Mouse (Mus musculus) limb, embryonic 12.5 days (tissue): ENCODE results near the gene Stard7. TPM values are rescaled to one million over a fixed set of nuclear protein-coding genes. Genes with fewer than 3 reads are reported as not detected.

Experiments
- ATAC-seq: fragments of 200-750 bp; cut with Nextera tagmentation; 2 replicates; pipeline ENCODE4 v1.8.0; 2017; ENCODE audit warnings: low read depth, moderate TSS enrichment; ENCODE audit not compliant: insufficient number of reproducible peaks, insufficient read depth, low FRiP score, low TSS enrichment
- H3K27ac ChIP-seq: fragments of 300-500 bp; sonication (generic); 2 replicates; pipeline ENCODE4 v1.5.1; 2016; ENCODE audit warnings: mild to moderate bottlenecking, moderate library complexity
- H3K27me3 ChIP-seq: fragments of 300-500 bp; sonication (generic); 2 replicates; pipeline ENCODE4 v1.6.1; 2016; ENCODE audit warnings: mild to moderate bottlenecking, moderate library complexity
- H3K36me3 ChIP-seq: fragments of 300-500 bp; sonication (generic); 2 replicates; pipeline ENCODE4 v1.6.1; 2016; ENCODE audit warnings: mild to moderate bottlenecking, moderate library complexity
- H3K4me1 ChIP-seq: fragments of 300-500 bp; sonication (generic); replicated peaks from 2 replicates; pipeline ENCODE4 v1.6.1; 2016
- H3K4me2 ChIP-seq: fragments of 300-500 bp; sonication (generic); 2 replicates; pipeline ENCODE4 v1.6.1; 2016; ENCODE audit warnings: mild to moderate bottlenecking, moderate library complexity
- H3K4me3 ChIP-seq: fragments of 300-500 bp; sonication (generic); replicated peaks from 2 replicates; pipeline ENCODE4 v1.5.1; 2016; ENCODE audit warnings: mild to moderate bottlenecking
- H3K9ac ChIP-seq: fragments of 300-500 bp; sonication (generic); replicated peaks from 2 replicates; pipeline ENCODE4 v1.6.1; 2016; ENCODE audit warnings: mild to moderate bottlenecking, moderate library complexity
- H3K9me3 ChIP-seq: fragments of 300-500 bp; sonication (generic); 2 replicates; pipeline ENCODE4 v1.6.1; 2016; ENCODE audit warnings: mild to moderate bottlenecking, moderate library complexity
- WGBS: fragments of 180-500 bp; shearing (Covaris S2); methylation state at CpG from one replicate; pipeline ENCODE4 v1.1.7; 2016; 5-methylcytosine and 5-hydroxymethylcytosine counted together
- polyA plus RNA-seq: library from polyadenylated mRNA; unstranded; fragments of >200 nt; fragmentation: Nextera tagmentation; extraction: Ambion mirVana; gene quantifications from 2 replicates; pipeline ENCODE4 v1.2.1, GENCODE M21; 2016

Gene Stard7
- polyA plus RNA-seq: 86.5 and 89.6 TPM in 2 replicates

DNA sequence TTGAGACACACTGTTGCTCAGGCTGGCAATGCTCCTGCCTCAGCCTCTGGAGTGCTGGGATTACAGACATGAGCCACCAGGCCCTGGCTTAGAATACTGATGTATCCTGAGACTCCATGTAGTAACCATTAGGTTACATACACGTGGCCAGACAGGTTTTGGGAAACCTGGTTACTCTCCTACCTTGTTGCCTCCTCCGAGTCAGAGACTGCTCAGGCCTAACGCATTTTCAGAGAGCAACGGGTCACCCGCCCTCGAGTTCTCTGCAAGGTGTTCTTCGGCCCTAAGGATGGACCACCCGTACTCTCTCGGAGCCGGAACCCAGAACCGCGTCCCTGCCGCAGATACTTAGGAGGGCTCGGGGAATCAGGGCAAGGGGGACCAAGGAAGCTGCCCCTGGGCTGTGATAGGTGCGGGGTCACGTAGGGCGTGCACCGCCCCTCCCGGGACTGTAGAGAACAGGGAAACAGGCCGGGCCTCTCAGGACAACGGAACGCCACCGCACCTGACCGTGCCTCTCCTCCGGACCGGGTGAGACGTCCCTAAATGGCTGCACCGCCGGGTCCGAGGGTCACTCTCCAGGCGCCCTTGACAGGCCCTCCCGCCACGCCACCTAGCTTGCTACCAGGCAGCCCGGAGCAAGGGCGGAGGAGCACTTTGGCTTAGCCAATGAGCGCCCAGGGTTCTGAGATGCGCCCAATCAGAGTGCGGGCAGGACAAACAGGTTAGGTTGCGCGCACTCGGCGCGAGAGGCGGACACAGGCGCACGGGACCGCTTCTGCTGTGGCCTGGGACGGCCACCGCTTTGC is at the start of gene Stard7:
Stard7 (plus strand) TSS at position 728 of the 809 bp plus-strand sequence.
- Histone ChIP-seq H3K27ac (peak within 1 kb of the TSS; percentile 95), H3K27me3 (no peaks in the 10 kb centered on the region), H3K4me2 (peak within 1 kb of the TSS; percentile 82), H3K9me3 (no peaks in the 10 kb centered on the region), H3K36me3 (peaks cover 6% of the 10 kb centered on the region; the same call in 1 of the 2 replicates), H3K4me3 (peak within 1 kb of the TSS; percentile 97), H3K9ac (peak within 1 kb of the TSS; percentile 93), H3K4me1 (peaks cover 7% of the 10 kb centered on the region)
- peak; percentile 98 for ATAC-seq
- WGBS: under 1% methylated on average over 49 of the region's 49 CpGs

DNA sequence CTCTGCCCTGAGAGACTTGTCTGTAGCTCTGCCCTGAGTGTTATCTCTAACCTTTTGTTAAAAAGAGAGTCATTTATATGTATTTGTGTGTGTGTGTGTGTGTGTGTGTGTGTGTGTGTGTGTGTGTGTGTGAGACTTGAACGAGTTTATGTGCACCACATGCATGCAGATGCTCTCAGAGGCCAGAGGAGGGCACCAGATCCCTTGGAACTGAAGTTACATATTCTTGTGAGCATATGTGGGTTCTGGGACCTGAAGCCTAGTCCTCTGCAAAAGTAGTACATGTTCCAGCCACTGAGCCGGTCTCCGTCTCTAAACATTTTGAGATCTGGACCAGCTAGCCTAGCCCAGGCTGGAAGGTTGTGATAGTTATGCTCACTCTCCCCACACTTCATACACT is 44.8 kb upstream of the Stard7 start:
- Histone ChIP-seq H3K9me3 (no peaks in the 10 kb centered on the region), H3K36me3 (peaks cover 97% of the 10 kb centered on the region), H3K9ac (no peak overlapping the region), H3K4me2 (no peak overlapping the region), H3K4me1 (no peaks in the 10 kb centered on the region), H3K27me3 (no peaks in the 10 kb centered on the region), H3K4me3 (no peak overlapping the region), H3K27ac (no peak overlapping the region)
- 100% methylated on average over 3 of the region's 3 CpGs for WGBS
- ATAC-seq: no peak

DNA sequence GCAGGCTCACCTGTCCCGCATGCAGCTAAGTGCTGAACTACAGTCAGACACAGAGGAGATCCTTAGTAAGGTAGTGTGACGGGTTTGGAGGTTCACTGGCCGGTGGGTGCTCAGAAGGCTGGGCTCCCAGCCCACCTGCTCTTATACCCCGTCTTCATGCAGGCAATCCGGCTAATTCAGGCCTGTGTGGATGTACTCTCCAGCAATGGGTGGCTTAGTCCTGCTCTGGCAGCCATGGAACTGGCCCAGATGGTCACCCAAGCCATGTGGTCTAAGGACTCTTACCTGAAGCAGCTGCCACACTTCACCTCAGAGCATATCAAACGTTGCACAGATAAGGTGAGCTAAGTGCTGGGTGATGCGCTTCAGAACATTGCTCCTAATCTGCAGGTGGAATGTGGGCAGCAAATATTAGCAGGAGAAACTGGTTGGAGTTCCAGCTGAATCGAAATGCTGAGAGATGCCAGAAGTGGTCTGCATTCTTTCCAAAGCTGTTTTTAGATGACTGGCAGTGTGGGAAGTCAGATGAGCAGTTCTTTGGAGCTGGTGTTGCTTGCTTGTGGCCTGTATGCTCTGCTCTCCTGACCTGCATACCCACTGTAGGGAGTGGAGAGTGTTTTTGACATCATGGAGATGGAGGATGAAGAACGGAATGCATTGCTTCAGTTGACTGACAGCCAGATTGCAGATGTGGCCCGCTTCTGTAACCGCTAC is 32.0 kb upstream of the Stard7 start:
- Histone ChIP-seq H3K9ac (no peak overlapping the region), H3K4me3 (no peak overlapping the region), H3K9me3 (no peaks in the 10 kb centered on the region), H3K27ac (no peak overlapping the region), H3K36me3 (peaks cover 96% of the 10 kb centered on the region), H3K27me3 (no peaks in the 10 kb centered on the region), H3K4me2 (no peak overlapping the region), H3K4me1 (no peaks in the 10 kb centered on the region)
- 94% methylated on average over 11 of the region's 11 CpGs for WGBS
- no peak for ATAC-seq

DNA sequence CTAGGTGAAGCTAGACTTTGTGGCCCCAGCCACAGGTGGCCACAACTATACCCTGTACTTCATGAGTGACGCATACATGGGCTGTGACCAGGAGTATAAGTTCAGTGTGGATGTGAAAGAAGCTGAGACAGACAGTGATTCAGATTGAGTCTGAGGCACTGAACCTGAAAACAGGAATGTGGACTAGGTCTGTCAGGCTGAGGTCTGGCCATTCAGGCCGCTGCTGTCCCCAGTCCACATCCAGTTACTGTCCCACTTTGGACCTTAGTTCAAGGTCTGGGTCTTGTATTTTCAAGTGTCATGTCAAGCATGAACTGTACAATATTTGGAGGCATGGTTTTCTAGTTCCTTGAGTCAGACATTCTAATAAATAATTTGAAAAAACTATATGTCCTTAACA is 30.0 kb upstream of the Stard7 start:
- H3K27ac ChIP-seq: no peak overlapping the region
- H3K4me2 ChIP-seq: no peak overlapping the region
- no peaks in the 10 kb centered on the region for H3K4me1 ChIP-seq
- WGBS: 95% methylated on average over 2 of the region's 2 CpGs
- H3K4me3 ChIP-seq: no peak overlapping the region
- no peak overlapping the region for H3K9ac ChIP-seq
- no peaks in the 10 kb centered on the region for H3K27me3 ChIP-seq
- no peak for ATAC-seq
- peaks cover 91% of the 10 kb centered on the region for H3K36me3 ChIP-seq
- no peaks in the 10 kb centered on the region for H3K9me3 ChIP-seq

DNA sequence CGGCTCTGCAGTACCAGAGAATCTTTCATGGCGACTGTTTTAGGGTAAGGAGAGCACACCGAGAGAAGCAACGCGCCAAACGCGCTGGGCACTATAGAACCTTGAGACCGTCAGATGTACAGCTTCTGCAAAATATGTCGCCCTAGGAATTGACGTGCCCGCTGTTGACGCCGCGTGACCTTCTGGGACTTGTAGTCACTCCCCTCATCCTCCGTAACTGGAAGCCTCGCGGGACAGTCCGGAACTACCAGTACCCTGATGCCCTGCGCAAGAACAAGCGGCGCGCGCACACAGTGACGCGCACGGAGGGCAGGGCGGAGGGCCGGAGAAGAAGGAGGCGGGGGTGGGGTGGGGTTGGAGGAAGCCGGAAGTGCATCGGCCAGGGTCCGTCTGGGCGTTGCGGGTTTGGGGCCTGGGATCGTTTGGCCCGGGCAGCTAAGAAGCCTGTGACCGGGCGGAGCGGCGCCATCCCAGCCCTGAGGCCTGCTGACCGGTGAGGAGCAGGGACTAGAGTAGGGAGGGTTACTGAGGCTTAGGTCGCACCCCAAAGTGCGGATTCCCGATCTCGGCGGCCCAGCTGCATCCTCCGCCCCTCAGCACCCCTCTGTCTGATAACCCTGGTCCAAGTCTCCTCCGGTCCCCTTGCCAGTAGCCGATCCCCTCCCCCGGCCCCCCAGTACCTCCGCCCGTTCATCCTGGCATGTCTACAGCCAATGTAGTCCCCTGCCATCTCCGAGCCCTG is 22.3 kb upstream of the Stard7 start, which contains the start of the genes Ciao1 and Tmem127:
Ciao1 (minus strand) TSS at position 225 of the 742 bp plus-strand sequence.
Tmem127 (plus strand) TSS at position 317 of the 742 bp plus-strand sequence.
- under 1% methylated on average over 53 of the region's 53 CpGs for WGBS
- no peaks in the 10 kb centered on the region for H3K27me3 ChIP-seq
- H3K4me3 ChIP-seq: peak within 1 kb of the TSS; percentile 94
- peak; percentile 98 for ATAC-seq
- peak within 1 kb of the TSS; percentile 89 for H3K9ac ChIP-seq
- peak within 1 kb of the TSS; percentile 59 for H3K27ac ChIP-seq
- peaks cover 21% of the 10 kb centered on the region for H3K4me1 ChIP-seq
- no peaks in the 10 kb centered on the region for H3K9me3 ChIP-seq
- H3K36me3 ChIP-seq: peaks cover 45% of the 10 kb centered on the region
- H3K4me2 ChIP-seq: peak within 1 kb of the TSS; percentile 100

DNA sequence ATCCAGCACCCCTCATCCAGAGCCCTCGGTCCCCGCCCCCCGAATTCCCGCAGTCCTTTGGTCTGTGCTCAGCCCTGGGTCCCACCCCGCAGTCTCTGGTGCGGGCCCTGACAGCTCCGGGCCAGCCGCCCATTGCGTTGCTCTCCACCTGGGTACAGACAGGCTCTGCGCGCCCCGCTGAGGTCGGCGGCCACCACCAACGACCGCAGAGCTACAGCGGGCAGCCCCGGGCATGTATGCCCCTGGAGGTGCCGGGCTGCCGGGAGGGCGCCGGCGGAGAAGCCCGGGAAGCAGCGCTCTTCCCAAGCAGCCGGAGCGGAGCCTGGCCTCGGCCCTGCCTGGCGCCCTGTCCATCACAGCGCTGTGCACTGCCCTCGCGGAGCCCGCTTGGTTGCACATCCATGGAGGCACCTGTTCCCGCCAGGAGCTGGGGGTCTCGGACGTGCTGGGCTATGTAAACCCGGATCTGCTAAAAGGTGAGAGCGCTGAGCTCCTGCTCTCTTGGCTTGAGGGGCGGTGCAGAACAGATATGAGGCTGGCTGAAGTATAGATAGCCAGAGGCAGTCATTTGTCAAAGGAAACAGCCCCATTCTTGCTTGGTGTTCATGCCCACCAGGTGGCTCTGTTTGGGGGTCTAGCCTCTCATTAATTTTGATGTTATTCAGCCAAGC is 21.5 kb upstream of the Stard7 start:
- Histone ChIP-seq H3K9me3 (no peaks in the 10 kb centered on the region), H3K27me3 (no peaks in the 10 kb centered on the region), H3K27ac (peak overlapping the region; percentile 59), H3K4me1 (peaks cover 21% of the 10 kb centered on the region), H3K4me3 (peak overlapping the region; percentile 94), H3K4me2 (peak overlapping the region; percentile 100), H3K36me3 (peaks cover 41% of the 10 kb centered on the region), H3K9ac (peak overlapping the region; percentile 89)
- under 1% methylated on average over 39 of the region's 39 CpGs for WGBS
- ATAC-seq: peak; percentile 67

DNA sequence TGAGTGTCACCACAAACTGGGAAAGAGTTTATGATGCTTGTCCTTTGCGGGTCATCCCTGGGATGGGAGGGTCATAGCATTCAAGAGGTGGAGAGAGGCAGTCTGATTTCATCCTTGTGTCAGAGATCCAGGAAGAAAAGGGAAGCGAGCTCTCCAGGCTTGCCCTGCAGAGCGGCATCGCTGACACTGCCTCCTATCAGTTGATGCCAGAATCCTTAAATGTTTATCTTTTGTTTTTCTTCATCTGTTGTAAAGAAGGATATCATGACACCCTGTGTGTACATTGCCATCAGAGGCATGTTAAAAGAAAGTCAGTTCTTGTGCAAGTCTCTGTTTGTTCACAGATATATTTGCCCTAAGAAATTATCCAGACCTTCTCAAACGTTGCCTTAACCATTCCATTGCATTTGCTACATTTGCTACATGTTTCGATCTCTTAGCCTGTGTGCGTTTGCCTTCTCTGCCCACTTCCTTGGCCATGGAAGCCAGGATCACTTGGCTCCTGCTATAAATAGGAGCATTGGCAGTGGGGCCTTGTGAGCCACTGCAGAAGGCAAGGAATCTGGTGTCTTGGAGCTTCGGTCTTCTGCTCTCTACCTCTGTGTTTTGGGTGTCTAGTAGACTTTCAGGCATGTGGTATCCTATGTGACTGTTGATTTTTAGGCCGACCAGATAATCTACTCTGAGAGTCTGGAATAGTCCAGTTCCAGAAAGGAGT is 19.6 kb upstream of the Stard7 start:
- WGBS: 91% methylated on average over 9 of the region's 9 CpGs
- H3K27ac ChIP-seq: no peak overlapping the region
- H3K4me1 ChIP-seq: peaks cover 21% of the 10 kb centered on the region
- peaks cover 23% of the 10 kb centered on the region for H3K36me3 ChIP-seq
- H3K27me3 ChIP-seq: no peaks in the 10 kb centered on the region
- H3K9me3 ChIP-seq: no peaks in the 10 kb centered on the region
- H3K4me3 ChIP-seq: no peak overlapping the region
- no peak for ATAC-seq
- H3K9ac ChIP-seq: no peak overlapping the region
- no peak overlapping the region for H3K4me2 ChIP-seq

DNA sequence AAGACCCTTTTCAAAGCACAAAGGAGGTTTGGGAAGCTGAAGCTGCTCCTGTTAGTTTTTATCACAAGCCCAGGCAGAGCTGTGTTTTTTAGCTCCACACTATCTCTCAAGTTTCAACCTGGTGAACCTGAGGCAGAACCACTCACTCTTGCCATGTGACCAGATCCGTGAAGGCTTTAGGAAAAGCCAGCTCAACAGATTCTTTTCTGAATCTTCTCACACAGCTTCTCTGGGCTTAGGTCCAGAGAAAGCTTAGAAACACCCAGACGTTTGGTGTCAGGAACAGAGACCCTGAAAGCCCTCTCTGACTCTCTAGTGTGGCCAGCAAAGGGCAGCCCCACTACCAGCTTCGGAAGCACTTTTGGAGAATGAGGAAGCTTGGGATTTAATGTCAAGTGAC is 18.6 kb upstream of the Stard7 start:
- WGBS: 88% methylated on average over 3 of the region's 3 CpGs
- ATAC-seq: no peak
- Histone ChIP-seq H3K4me1 (peaks cover 19% of the 10 kb centered on the region), H3K27me3 (no peaks in the 10 kb centered on the region), H3K9ac (no peak overlapping the region), H3K4me2 (no peak overlapping the region), H3K27ac (no peak overlapping the region), H3K9me3 (no peaks in the 10 kb centered on the region), H3K36me3 (peaks cover 21% of the 10 kb centered on the region), H3K4me3 (no peak overlapping the region)

DNA sequence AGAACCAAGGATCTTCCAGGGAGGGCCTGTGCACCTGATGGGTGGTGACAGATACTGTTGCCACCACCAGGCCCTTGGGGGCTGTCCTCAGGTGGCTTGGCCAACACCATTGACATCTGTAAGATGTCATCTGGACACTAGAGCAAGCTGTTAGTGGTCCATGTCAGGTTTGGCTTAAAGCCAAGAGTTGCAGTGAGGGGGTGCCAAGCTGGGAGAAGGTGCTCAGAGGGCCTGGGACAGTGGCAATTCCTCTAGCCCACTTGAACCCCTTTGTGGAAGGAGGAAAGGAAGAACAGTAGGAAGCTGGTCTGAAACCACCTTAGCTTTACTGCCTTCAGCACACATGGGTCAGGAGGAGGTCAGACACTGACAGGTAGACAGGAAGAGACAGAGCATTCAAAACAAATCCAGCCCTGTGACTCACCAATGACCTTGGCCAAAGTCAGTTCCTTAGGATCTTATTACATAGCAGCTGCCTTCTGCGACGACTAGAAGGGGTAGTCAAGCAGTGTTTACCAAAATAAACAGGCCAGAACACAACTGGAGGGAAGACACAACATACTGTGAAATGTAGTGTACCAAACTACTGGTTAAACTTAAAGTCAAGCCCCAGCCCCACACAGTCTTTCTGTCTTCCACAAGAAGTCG is 18.0 kb upstream of the Stard7 start:
- H3K27ac ChIP-seq: no peak overlapping the region
- H3K9ac ChIP-seq: no peak overlapping the region
- H3K4me2 ChIP-seq: no peak overlapping the region
- no peak overlapping the region for H3K4me3 ChIP-seq
- H3K27me3 ChIP-seq: no peaks in the 10 kb centered on the region
- peaks cover 26% of the 10 kb centered on the region for H3K36me3 ChIP-seq
- 79% methylated on average over 3 of the region's 3 CpGs for WGBS
- no peaks in the 10 kb centered on the region for H3K9me3 ChIP-seq
- no peak for ATAC-seq
- peaks cover 14% of the 10 kb centered on the region for H3K4me1 ChIP-seq

DNA sequence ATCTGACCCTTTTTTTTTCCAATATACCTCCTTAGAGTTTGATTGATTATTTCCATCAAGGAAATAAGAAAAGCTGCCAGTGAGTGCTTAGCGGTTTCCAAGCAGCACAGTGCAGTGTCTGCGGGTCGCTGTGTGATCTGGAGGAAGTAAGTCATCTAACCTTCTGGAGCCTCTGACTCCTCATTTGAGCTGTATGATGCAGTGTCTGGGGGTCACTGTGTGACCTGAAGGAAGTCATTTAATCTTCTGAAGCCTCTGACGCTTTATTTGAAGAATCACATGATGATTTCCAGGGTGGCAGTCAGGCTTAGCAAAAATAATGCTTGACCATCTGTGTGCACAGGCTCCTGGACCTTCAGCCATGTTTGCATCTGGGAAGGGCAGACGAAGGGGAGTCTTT is 17.2 kb upstream of the Stard7 start:
- Histone ChIP-seq H3K9ac (no peak overlapping the region), H3K27ac (no peak overlapping the region), H3K9me3 (no peaks in the 10 kb centered on the region), H3K4me3 (no peak overlapping the region), H3K27me3 (no peaks in the 10 kb centered on the region), H3K36me3 (peaks cover 34% of the 10 kb centered on the region), H3K4me2 (no peak overlapping the region), H3K4me1 (peaks cover 13% of the 10 kb centered on the region)
- 74% methylated on average over 5 of the region's 5 CpGs for WGBS
- ATAC-seq: no peak
